Mouse (Mus musculus) hindbrain, postnatal 0 days (tissue): ENCODE measurements around the gene Mad1l1. TPM values are rescaled to one million over a fixed set of nuclear protein-coding genes. Genes with fewer than 3 reads are reported as not detected.

Experiments used
- ATAC-seq: fragments of 200-750 bp; cut with Nextera tagmentation; 2 replicates; pipeline ENCODE4 v1.8.0; 2017; ENCODE audit warnings: mild to moderate bottlenecking, moderate TSS enrichment, moderate library complexity
- DNase-seq: peaks from one replicate; pipeline ENCODE4 v3.0.0-alpha.2; 2015; ENCODE audit warnings: low spot score
- H3K27ac ChIP-seq: fragments of 300-500 bp; sonication (generic); 2 replicates; pipeline ENCODE4 v1.5.1; 2014; ENCODE audit warnings: mild to moderate bottlenecking
- H3K27me3 ChIP-seq: fragments of 300-500 bp; sonication (generic); 2 replicates; pipeline ENCODE4 v1.6.1; 2014; ENCODE audit warnings: low read length, mixed read lengths; ENCODE audit not compliant: insufficient read depth
- H3K36me3 ChIP-seq: fragments of 300-500 bp; sonication (generic); 2 replicates; pipeline ENCODE4 v1.6.1; 2014; ENCODE audit warnings: low read length, mixed read lengths; ENCODE audit not compliant: insufficient read depth
- H3K4me1 ChIP-seq: fragments of 300-500 bp; sonication (generic); 2 replicates; pipeline ENCODE4 v1.6.1; 2014; ENCODE audit warnings: antibody characterized with exemption, low read length, mixed read lengths; ENCODE audit not compliant: insufficient read depth
- H3K4me2 ChIP-seq: fragments of 300-500 bp; sonication (generic); 2 replicates; pipeline ENCODE4 v1.6.1; 2014; ENCODE audit warnings: low read depth, mild to moderate bottlenecking, low read length, moderate library complexity, mixed read lengths
- H3K4me3 ChIP-seq: fragments of 300-500 bp; sonication (generic); 2 replicates; pipeline ENCODE4 v1.5.1; 2014; ENCODE audit warnings: low read length
- H3K9ac ChIP-seq: fragments of 300-500 bp; sonication (generic); replicated peaks from 2 replicates; pipeline ENCODE4 v1.6.1; 2014; ENCODE audit warnings: mild to moderate bottlenecking, low read length, moderate library complexity, mixed read lengths
- H3K9me3 ChIP-seq: fragments of 300-500 bp; sonication (generic); 2 replicates; pipeline ENCODE4 v1.6.1; 2016; ENCODE audit warnings: low read length, mixed read lengths
- CTCF ChIP-seq: IDR thresholded peaks from 2 replicates; pipeline ENCODE4 v1.5.1; 2016; ENCODE audit warnings: antibody characterized with exemption, control low read depth, low read depth
- WGBS: fragments of 180-500 bp; shearing (Covaris S2); extraction: QIAGEN DNeasy Blood & Tissue Kit; methylation state at CpG from one replicate; pipeline ENCODE4 v1.1.7; 2014; 5-methylcytosine and 5-hydroxymethylcytosine counted together
- polyA plus RNA-seq: library from polyadenylated mRNA; unstranded; fragments of >200 nt; fragmentation: Nextera tagmentation; extraction: Ambion mirVana; gene quantifications from 2 replicates; pipeline ENCODE4 v1.2.1, GENCODE M21; 2015
- total RNA-seq: library from RNA; depleted of rRNA; stranded (reverse); fragments of >200 nt; gene quantifications from 2 replicates; pipeline ENCODE4 v1.2.3, GENCODE M21; 2014

Mad1l1 gene
- total and polyA plus RNA-seq, 2 experiments from 2014 or later, result 29.1 to 30.9 TPM

DNA sequence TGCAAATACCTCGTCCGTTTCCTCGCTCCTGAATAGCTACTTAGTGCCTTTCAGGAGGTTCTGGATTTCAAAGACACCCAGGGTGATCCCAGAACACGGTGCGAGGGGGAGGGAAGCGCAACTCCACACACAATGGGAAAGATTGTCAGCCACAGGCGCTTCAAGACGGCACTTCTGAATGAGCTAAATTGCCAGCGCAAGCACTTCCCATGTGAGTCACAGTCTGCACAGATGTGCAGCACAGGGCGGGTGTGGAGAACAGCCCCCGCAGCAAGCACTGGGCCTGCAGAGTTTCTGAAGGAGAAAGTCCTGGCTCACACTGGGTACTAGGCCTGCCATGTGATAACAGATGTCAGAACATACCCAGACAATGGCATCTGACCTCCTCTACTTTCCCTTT, 127.2 kb downstream of the Mad1l1 start:
- 38% methylated on average over 11 of the region's 11 CpGs for WGBS
- Histone ChIP-seq H3K4me1 (no peaks in the 10 kb centered on the region), H3K9ac (no peak overlapping the region), H3K9me3 (no peaks in the 10 kb centered on the region), H3K4me2 (no peak overlapping the region), H3K36me3 (no peaks in the 10 kb centered on the region), H3K27me3 (no peaks in the 10 kb centered on the region), H3K27ac (no peak overlapping the region), H3K4me3 (no peak overlapping the region)
- TF ChIP-seq CTCF, result no peak
- ATAC-seq (no peak), DNase-seq (no peak)

- H3K4me2 ChIP-seq, result no peak overlapping the region
- TF ChIP-seq CTCF, result no peak
- 63% methylated on average over 4 of the region's 4 CpGs for WGBS
- no peaks in the 10 kb centered on the region for H3K36me3 ChIP-seq
- H3K27me3 ChIP-seq, result no peaks in the 10 kb centered on the region
- no peak overlapping the region for H3K4me3 ChIP-seq
- H3K9ac ChIP-seq, result no peak overlapping the region
- no peaks in the 10 kb centered on the region for H3K4me1 ChIP-seq
- H3K9me3 ChIP-seq, result no peaks in the 10 kb centered on the region
- DNase-seq (no peak), ATAC-seq (no peak)
- H3K27ac ChIP-seq, result no peak overlapping the region
These were observed 129.8 kb downstream of the Mad1l1 start for GRCm38 (mm10) chr5:140191539-140191938.

DNA sequence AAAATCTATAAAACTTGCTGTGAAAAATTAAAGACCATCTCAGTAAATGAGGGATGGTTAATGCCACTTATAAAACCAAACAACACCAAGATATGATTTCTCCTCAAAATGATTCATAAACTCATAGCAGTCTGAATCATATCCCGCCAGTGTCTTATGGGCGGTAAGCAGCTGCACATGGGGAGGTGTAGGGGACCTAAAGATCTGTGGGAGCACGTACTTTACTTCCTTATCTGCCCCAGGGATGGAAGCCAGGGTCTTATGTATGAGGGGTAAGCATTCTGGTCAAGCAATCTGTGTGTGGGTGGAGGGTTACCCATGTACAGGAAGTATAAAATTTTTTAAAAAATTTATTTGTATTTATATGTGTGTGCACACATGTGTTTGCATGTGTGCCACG, 135.0 kb downstream of the Mad1l1 start:
- no peak for DNase-seq
- no peak overlapping the region for H3K4me3 ChIP-seq
- no peak overlapping the region for H3K27ac ChIP-seq
- ATAC-seq, result no peak
- no peak overlapping the region for H3K4me2 ChIP-seq
- no peaks in the 10 kb centered on the region for H3K4me1 ChIP-seq
- no peaks in the 10 kb centered on the region for H3K9me3 ChIP-seq
- TF ChIP-seq CTCF, result no peak
- 94% methylated on average over 4 of the region's 4 CpGs for WGBS
- H3K27me3 ChIP-seq, result no peaks in the 10 kb centered on the region
- no peak overlapping the region for H3K9ac ChIP-seq
- H3K36me3 ChIP-seq, result no peaks in the 10 kb centered on the region

DNA sequence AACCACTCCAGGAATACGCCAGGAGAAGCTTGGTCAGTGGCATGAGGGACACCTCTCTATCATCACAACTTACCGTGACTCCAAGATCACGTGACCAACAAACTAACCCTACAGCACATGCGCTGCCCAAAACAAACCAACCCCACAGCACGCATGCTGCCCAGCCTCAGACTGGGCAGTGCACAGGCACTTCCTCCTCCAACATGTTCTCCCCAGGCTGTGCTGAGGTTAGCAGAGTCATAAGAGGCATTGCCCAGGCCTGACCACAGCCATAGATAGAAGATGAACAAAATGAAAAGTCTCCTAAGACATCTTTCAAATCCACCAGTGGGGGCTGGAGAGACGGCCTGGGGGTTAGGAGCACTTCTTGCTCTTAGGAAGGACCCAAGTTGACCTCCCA, 135.6 kb downstream of the Mad1l1 start:
- H3K4me2 ChIP-seq, result no peak overlapping the region
- H3K4me3 ChIP-seq, result no peak overlapping the region
- 97% methylated on average over 6 of the region's 6 CpGs for WGBS
- no peaks in the 10 kb centered on the region for H3K4me1 ChIP-seq
- TF ChIP-seq CTCF, result no peak
- ATAC-seq, result no peak
- no peak overlapping the region for H3K27ac ChIP-seq
- no peak overlapping the region for H3K9ac ChIP-seq
- H3K27me3 ChIP-seq, result no peaks in the 10 kb centered on the region
- no peaks in the 10 kb centered on the region for H3K9me3 ChIP-seq
- no peaks in the 10 kb centered on the region for H3K36me3 ChIP-seq
- DNase-seq, result no peak

DNA sequence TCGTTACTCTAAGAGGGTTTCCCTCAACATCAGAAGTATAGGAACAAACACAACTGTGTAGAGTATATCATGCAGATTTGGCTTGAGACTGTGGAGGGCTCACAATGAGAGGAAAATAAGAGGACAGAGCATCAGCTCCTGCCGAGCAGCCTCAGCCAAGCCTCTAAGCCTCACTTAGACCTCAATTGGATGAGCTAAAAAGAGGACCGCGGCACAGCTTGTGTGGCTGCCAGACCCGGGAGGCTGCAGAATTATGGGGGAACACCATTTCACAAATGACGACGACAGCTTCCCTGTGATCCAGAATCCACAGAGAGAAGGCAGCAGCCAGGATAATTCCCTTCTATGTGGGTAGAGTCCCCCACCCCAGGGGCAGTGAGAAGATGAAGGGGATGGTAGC, 138.0 kb downstream of the Mad1l1 start:
- H3K36me3 ChIP-seq, result no peaks in the 10 kb centered on the region
- WGBS, result 51% methylated on average over 7 of the region's 7 CpGs
- H3K9me3 ChIP-seq, result no peaks in the 10 kb centered on the region
- DNase-seq (no peak), ATAC-seq (no peak)
- no peaks in the 10 kb centered on the region for H3K27me3 ChIP-seq
- no peaks in the 10 kb centered on the region for H3K4me1 ChIP-seq
- H3K4me2 ChIP-seq, result no peak overlapping the region
- H3K4me3 ChIP-seq, result no peak overlapping the region
- no peak overlapping the region for H3K27ac ChIP-seq
- no peak for TF ChIP-seq CTCF
- no peak overlapping the region for H3K9ac ChIP-seq

- no peak for TF ChIP-seq CTCF
- DNase-seq (no peak), ATAC-seq (no peak)
- Histone ChIP-seq H3K27me3 (no peaks in the 10 kb centered on the region), H3K4me2 (no peak overlapping the region), H3K9me3 (no peaks in the 10 kb centered on the region), H3K27ac (no peak overlapping the region), H3K4me3 (no peak overlapping the region), H3K4me1 (no peaks in the 10 kb centered on the region), H3K36me3 (no peaks in the 10 kb centered on the region), H3K9ac (no peak overlapping the region)
- WGBS, result 99% methylated on average over 4 of the region's 4 CpGs
These were observed 139.0 kb downstream of the Mad1l1 start for GRCm38 (mm10) chr5:140182351-140182750.

DNA sequence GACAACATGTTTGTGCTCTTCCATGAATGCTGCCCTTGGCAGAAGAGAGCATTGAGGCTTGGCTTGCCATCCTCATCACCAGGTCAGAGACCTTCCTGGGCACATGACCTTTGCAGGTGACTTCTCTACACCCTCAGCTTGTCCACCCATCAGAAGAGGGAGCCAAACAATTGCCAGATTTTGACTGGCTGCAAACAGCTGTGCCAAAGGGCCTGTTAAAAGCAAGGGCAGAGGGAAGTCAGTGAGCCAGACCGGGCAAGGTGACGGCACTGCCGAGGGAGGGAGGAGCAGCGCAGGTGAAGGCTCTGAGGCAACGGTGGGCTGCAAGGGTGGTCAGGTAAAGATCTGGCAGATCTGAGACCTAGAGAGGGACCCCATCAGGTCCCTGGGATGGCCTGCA, 141.3 kb downstream of the Mad1l1 start:
- ATAC-seq, result no peak
- 99% methylated on average over 5 of the region's 5 CpGs for WGBS
- no peak overlapping the region for H3K4me2 ChIP-seq
- H3K9me3 ChIP-seq, result no peaks in the 10 kb centered on the region
- no peaks in the 10 kb centered on the region for H3K4me1 ChIP-seq
- DNase-seq, result no peak
- H3K36me3 ChIP-seq, result no peaks in the 10 kb centered on the region
- TF ChIP-seq CTCF, result no peak
- no peak overlapping the region for H3K4me3 ChIP-seq
- no peaks in the 10 kb centered on the region for H3K27me3 ChIP-seq
- no peak overlapping the region for H3K9ac ChIP-seq
- H3K27ac ChIP-seq, result no peak overlapping the region
